Mouse (Mus musculus) embryonic facial prominence, embryonic 13.5 days (tissue): Measurements from ENCODE around the gene Olfr853. TPM values are rescaled to one million over a fixed set of nuclear protein-coding genes. Genes with fewer than 3 reads are reported as not detected.

ENCODE experiments used
- ATAC-seq: fragments of 200-750 bp; cut with Nextera tagmentation; 2 replicates; pipeline ENCODE4 v1.8.0; 2017; ENCODE audit warnings: low read depth; ENCODE audit not compliant: insufficient number of reproducible peaks, insufficient read depth, low FRiP score, low TSS enrichment
- H3K27ac ChIP-seq: fragments of 300-500 bp; sonication (generic); 2 replicates; pipeline ENCODE4 v1.5.1; 2015; ENCODE audit warnings: moderate library complexity, mild to moderate bottlenecking, inconsistent platforms
- H3K27me3 ChIP-seq: fragments of 300-500 bp; sonication (generic); 2 replicates; pipeline ENCODE4 v1.6.1; 2015; ENCODE audit warnings: mild to moderate bottlenecking, inconsistent platforms
- H3K36me3 ChIP-seq: fragments of 300-500 bp; sonication (generic); 2 replicates; pipeline ENCODE4 v1.6.1; 2015; ENCODE audit warnings: mild to moderate bottlenecking, inconsistent platforms
- H3K4me1 ChIP-seq: fragments of 300-500 bp; sonication (generic); 2 replicates; pipeline ENCODE4 v1.6.1; 2015; ENCODE audit warnings: inconsistent platforms
- H3K4me2 ChIP-seq: fragments of 300-500 bp; sonication (generic); 2 replicates; pipeline ENCODE4 v1.6.1; 2015; ENCODE audit warnings: moderate library complexity, mild to moderate bottlenecking, inconsistent platforms
- H3K4me3 ChIP-seq: fragments of 300-500 bp; sonication (generic); 2 replicates; pipeline ENCODE4 v1.5.1; 2015; ENCODE audit warnings: mild to moderate bottlenecking, inconsistent platforms
- H3K9ac ChIP-seq: fragments of 300-500 bp; sonication (generic); 2 replicates; pipeline ENCODE4 v1.6.1; 2015; ENCODE audit warnings: mild to moderate bottlenecking, inconsistent platforms
- H3K9me3 ChIP-seq: fragments of 300-500 bp; sonication (generic); 2 replicates; pipeline ENCODE4 v1.6.1; 2016; ENCODE audit warnings: inconsistent platforms
- WGBS: fragments of 180-500 bp; shearing (Covaris S2); methylation state at CpG from one replicate; pipeline ENCODE4 v1.1.7; 2015; ENCODE audit warnings: mixed read lengths; 5-methylcytosine and 5-hydroxymethylcytosine counted together
- polyA plus RNA-seq: library from polyadenylated mRNA; unstranded; fragments of >200 nt; fragmentation: Nextera tagmentation; extraction: Ambion mirVana; gene quantifications from 2 replicates; pipeline ENCODE4 v1.2.1, GENCODE M21; 2015

Olfr853 gene
- polyA plus RNA-seq = not detected in 2 replicates

- Histone ChIP-seq H3K9ac (no peak within 1 kb of the TSS), H3K9me3 (peaks cover 5% of the 10 kb centered on the region; the same call in 1 of the 2 replicates), H3K27me3 (no peaks in the 10 kb centered on the region), H3K36me3 (no peaks in the 10 kb centered on the region), H3K4me3 (no peak within 1 kb of the TSS), H3K27ac (no peak within 1 kb of the TSS), H3K4me2 (no peak within 1 kb of the TSS), H3K4me1 (no peaks in the 10 kb centered on the region)
- 85% methylated on average over 1 of the region's 1 CpGs for WGBS
- ATAC-seq = no peak
These were observed at the start of gene Olfr853 for GRCm38 (mm10) chr9:19540976-19541375. Gene Olfr853, minus strand, starts transcription at chr9:19541076.

- Histone ChIP-seq H3K4me1 (no peaks in the 10 kb centered on the region), H3K27ac (no peak within 1 kb of the TSS), H3K4me2 (no peak within 1 kb of the TSS), H3K9ac (no peak within 1 kb of the TSS), H3K36me3 (no peaks in the 10 kb centered on the region), H3K9me3 (no peaks in the 10 kb centered on the region), H3K27me3 (no peaks in the 10 kb centered on the region), H3K4me3 (no peak within 1 kb of the TSS)
- no peak for ATAC-seq
These were observed 41.4 kb upstream of the Olfr853 start, which contains the start of gene Olfr855 for GRCm38 (mm10) chr9:19582317-19582716. Gene Olfr855, plus strand, starts transcription at chr9:19582617.

GRCm38 (mm10) chr9:19567282-19567681 lies 26.4 kb upstream of the Olfr853 start, which contains the start of gene Olfr854:
Gene Olfr854, minus strand, starts transcription at chr9:19567382.
- no peak for ATAC-seq
- H3K9me3 ChIP-seq = no peaks in the 10 kb centered on the region
- no peaks in the 10 kb centered on the region for H3K27me3 ChIP-seq
- WGBS = 70% methylated on average over 1 of the region's 1 CpGs
- H3K4me2 ChIP-seq = no peak within 1 kb of the TSS
- no peak within 1 kb of the TSS for H3K9ac ChIP-seq
- no peaks in the 10 kb centered on the region for H3K36me3 ChIP-seq
- H3K4me3 ChIP-seq = no peak within 1 kb of the TSS
- H3K27ac ChIP-seq = no peak within 1 kb of the TSS
- no peaks in the 10 kb centered on the region for H3K4me1 ChIP-seq

DNA sequence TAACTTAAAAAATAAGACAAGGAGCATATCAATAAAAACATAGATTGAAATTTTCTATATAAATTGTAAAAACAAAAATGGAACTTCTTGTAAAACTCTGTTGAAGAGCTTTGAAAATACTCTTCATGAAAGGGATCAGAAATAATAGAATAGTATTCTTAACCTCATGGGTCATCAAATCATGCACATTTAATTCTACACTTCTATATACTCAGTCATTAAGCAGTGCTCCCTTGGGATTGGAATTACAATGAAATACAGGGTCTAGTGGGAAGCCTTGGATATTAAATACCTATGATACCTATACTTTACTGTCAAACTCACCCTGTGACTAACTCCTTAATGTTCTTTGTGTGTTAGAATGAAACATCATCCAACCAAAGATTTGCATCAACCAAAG lies 47.9 kb downstream of the Olfr853 start, which contains the start of gene Olfr851:
Olfr851 (plus strand) TSS at position 301 of the 400 bp plus-strand sequence.
- Histone ChIP-seq H3K36me3 (no peaks in the 10 kb centered on the region), H3K27ac (no peak within 1 kb of the TSS), H3K4me1 (no peaks in the 10 kb centered on the region), H3K4me3 (no peak within 1 kb of the TSS), H3K4me2 (no peak within 1 kb of the TSS), H3K9me3 (peaks cover 7% of the 10 kb centered on the region; the same call in 1 of the 2 replicates), H3K27me3 (no peaks in the 10 kb centered on the region), H3K9ac (no peak within 1 kb of the TSS)
- ATAC-seq = no peak

Other genes starting within 250 kb of the Olfr853 start
- gene Olfr844, start 224.7 kb downstream of the Olfr853 start, polyA plus RNA-seq = not detected in 2 replicates
- not detected in 2 replicates for gene Olfr845, start 204.6 kb downstream of the Olfr853 start, polyA plus RNA-seq
- gene Olfr846, start 177.1 kb downstream of the Olfr853 start, polyA plus RNA-seq = not detected in 2 replicates
- gene Olfr847, start 162.4 kb downstream of the Olfr853 start, polyA plus RNA-seq = not detected in 2 replicates
- not detected in 2 replicates for gene Olfr849, start 100.8 kb downstream of the Olfr853 start, polyA plus RNA-seq
- not detected in 2 replicates for gene Olfr850, start 62.8 kb downstream of the Olfr853 start, polyA plus RNA-seq
- not detected in 2 replicates for gene Olfr851, start 47.8 kb downstream of the Olfr853 start, polyA plus RNA-seq
- gene Olfr854, start 26.3 kb upstream of the Olfr853 start, polyA plus RNA-seq = not detected in 2 replicates
- gene Olfr855, start 41.5 kb upstream of the Olfr853 start, polyA plus RNA-seq = 0.54 TPM in 1 of 2 replicates, not detected in the other
- 28.5 and 36.0 TPM in 2 replicates for gene Zfp317, start 81.0 kb upstream of the Olfr853 start, polyA plus RNA-seq
- not detected in 2 replicates for gene Olfr857, start 168.4 kb upstream of the Olfr853 start, polyA plus RNA-seq
- not detected in 2 replicates for gene Olfr58, start 239.2 kb upstream of the Olfr853 start, polyA plus RNA-seq